Mouse (Mus musculus) NIH3T3 (cell line): ENCODE measurements around the gene Pglyrp2.

Source experiments
- DNase-seq: peaks from one replicate; pipeline ENCODE4 v3.0.0-alpha.2; 2012; ENCODE audit warnings: low read depth

Pglyrp2 gene

GRCm38 (mm10) chr17:32424034-32424433 lies at the start of gene Pglyrp2:
Gene Pglyrp2 (minus strand): TSS chr17:32424167.
- no peak for DNase-seq

GRCm38 (mm10) chr17:32472176-32472575 lies 48.2 kb upstream of the Pglyrp2 start:
- DNase-seq = no peak

- no peak for DNase-seq
These were observed 46.8 kb upstream of the Pglyrp2 start for GRCm38 (mm10) chr17:32470795-32471194.

DNA sequence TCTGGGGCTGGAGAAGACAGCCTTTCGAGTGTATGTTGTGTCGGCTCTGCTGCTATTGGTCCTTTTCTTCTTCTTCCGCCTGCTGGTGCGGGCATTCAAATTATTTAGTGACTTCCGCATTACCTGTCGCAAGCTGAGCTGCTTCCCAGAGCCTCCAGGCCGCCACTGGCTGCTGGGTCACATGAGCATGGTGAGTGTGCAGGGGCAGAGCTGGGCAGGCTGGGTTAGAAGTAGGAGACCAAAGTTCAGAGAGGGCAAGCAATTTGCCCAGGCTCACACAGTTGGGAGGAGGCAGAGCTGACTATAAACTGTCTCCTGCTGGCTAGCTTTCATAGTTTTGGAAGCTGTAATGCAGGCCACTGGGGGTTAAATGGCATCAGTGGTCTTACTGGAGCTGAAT lies 44.5 kb upstream of the Pglyrp2 start:
- DNase-seq = no peak

- DNase-seq = no peak
These were observed 31.0 kb upstream of the Pglyrp2 start for GRCm38 (mm10) chr17:32454997-32455396.

DNA sequence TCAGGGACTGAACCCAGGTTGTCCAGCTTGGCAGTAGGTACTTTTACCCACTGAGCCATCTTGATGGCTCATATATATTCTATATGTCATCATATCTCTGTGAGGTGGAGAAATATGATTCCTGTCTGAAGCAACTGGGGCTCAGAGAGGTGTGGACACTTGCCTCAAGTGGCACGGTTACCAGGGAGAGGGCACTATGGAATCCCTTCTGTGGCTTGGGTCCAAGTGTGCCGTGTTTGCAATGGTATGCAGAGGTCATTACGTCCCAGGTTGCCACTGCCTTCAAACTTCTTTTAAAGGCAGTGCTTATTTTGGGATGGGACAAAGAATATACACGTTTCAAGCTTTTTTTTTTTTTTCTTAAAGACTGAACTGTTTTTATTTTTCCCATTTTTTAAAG lies 30.2 kb upstream of the Pglyrp2 start:
- DNase-seq = peak; percentile 24

- DNase-seq = no peak
These were observed 28.5 kb upstream of the Pglyrp2 start, which contains the start of gene Cyp4f39 for GRCm38 (mm10) chr17:32452482-32452881. Gene Cyp4f39 (plus strand): TSS chr17:32452723.

DNA sequence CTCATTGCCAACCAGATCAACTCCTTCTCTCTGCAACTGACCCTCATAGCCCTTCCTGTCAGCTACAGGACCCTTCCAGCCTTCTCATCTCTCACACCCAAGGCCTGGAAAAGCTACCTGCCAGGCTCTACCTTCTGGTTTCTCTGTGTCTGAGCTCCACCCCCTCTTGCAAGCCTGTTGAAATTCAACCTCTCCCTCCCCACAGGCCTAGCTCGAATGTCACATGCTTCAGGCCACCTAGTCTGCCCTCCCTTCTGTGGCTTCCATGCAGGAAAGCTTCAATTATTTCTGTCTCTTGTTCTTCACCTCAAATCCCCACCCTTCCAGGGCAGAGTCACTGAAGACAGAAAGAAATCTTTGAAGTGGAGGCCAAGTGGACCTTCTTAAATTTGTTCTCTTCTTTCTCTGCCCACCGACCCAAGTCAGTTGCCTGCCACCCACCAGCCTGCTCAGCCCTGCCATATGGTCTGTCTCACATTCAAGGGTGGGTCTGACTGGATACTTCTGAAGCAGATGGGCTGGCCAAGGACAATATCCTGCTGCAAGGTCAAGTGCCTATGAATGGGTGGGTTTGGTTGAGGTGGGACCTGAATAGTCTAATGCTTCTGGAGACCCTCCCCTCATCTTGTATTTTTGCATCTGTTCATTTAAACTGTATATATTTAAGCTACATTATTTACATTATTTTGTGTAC lies 27.0 kb upstream of the Pglyrp2 start:
- DNase-seq = no peak

GRCm38 (mm10) chr17:32449042-32449441 lies 25.1 kb upstream of the Pglyrp2 start:
- no peak for DNase-seq

DNA sequence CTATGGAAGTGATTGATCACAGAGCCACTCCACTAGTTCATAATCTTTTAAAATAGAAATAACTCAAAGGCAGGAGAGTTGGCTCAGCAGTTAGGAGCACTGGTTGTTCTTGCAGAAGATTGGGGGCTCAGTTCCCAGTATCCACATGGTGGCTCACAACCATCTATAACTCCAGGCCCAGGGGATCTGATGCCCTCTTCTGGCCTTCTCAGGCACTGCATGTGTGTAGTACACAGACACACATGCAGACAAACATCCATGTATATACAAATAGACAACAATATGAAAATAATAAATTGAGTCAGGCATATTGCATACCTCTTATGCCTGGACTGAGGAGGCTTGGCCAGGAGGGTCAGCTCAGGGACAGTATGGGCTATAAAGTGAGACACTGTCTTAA lies 23.2 kb upstream of the Pglyrp2 start:
- DNase-seq = no peak

DNA sequence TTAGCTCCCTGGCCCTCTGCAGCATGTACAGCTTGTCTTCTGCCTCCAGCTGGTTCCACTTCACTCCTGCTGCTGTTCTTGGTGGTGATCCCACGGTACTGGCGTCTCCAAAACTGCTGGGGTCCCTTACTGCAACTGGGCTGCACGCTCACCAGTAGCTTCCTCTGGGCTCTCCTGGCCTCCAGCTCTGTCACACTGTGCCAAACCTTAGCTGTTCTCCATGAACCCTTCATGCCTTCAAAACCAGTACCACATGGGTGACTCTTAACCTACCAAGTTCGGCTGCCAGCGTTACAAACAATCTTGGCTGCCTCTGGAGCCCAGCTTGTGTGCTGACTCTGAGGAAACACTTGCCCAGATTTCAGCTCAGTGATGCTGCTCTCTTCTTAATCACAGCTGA lies 21.0 kb upstream of the Pglyrp2 start:
- DNase-seq = peak; percentile 85

DNA sequence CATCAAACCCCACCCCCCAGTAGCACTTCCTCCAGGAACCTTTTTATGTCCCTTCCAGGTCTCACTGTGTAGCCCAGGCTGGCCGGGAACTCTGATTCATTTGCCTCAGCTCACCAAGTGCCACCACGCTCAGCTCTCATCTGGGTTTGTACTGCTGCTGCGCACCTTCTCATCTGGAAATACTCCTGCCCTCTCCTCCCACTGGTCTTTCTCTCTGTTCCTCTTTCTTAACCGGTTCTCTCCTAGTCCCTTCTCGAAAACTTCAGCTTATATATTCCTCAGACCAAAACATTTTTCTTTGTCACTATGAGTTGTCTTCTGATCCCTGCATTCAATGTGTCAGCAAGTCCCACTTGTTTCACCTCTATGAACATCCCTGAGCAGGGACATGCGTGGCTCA lies 19.3 kb upstream of the Pglyrp2 start:
- DNase-seq = no peak

- DNase-seq = peak; percentile 32
These were observed 13.1 kb upstream of the Pglyrp2 start for GRCm38 (mm10) chr17:32437106-32437505.

DNA sequence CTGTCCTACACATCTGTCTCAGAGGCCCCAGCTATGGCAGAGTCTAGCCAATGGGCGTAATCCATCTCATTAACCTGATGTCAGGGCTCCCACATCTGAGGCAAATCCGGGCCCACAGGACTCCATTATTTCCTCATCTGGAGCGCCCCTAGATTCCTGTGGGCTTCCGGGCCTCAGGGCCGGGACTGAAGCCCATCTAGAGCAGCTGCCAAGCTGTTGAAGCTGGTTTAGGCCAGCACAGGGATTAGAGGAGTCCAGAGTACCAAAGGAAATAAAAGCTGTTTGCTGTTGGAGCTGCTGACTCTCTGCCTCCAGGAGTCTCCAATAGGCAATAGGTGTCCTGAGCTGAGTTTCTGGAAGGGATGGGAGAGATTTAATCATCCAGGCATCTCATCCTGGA lies 11.2 kb upstream of the Pglyrp2 start:
- DNase-seq = peak; percentile 46

DNA sequence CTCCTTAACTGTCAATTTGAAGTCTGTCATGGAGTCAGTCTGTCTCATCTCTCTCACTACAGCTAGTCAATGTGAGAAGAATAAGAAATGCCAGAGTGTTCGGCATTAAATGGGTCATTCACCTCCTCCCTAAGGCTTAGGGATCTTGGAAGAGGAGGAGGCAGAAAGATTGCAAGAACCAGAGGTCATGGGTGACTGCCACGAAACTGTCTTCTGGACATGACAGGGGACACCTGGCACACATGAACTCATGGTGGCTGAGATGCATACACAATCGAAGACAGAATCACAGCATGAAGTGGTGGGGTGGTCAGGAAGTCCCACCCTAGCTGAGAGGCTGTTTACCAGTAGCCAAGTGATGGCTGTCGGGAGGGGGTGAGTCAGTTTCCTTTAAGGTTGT lies 10.4 kb upstream of the Pglyrp2 start:
- no peak for DNase-seq

GRCm38 (mm10) chr17:32431972-32432371 lies 8.0 kb upstream of the Pglyrp2 start:
- peak; percentile 76 for DNase-seq

DNA sequence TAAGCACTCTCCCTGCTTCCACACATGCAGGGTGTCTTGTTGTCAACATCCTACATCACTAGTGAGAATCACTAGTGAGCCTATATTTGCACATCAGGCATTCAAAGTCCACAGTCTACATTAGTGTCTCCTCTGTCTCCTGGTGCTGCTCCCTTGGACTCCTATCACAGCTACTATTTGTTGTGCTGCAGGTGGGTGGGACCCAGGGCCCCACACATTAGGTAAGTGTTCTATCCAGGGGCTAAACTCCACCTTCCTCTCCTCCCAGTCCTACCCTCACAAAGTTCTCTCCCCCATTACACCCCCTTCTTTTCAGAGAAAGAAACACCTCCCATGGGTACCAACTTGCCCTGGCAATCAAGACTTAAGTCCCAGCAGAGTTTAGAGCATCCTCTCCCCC lies 2.6 kb upstream of the Pglyrp2 start:
- DNase-seq = no peak

DNA sequence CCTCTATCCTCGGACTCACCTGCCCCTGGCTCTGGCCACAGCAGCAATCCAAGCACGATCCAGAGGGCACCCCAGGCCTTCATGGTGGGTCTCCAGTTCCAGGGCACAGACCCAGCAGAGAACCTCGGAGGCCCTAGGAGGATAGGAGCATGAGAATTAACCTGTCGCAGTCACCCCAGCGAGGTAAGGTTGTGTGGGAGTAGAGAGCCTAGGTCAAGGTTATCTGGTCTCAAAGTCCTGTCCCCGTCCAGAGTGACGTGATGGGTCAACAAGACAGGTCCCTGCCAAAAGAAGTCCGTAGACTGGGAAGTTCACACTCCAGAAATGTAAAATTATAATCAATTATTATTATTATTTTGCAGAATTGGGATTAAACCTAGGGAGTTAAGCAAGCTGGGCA lies 3.2 kb downstream of the Pglyrp2 start:
- DNase-seq = no peak

DNA sequence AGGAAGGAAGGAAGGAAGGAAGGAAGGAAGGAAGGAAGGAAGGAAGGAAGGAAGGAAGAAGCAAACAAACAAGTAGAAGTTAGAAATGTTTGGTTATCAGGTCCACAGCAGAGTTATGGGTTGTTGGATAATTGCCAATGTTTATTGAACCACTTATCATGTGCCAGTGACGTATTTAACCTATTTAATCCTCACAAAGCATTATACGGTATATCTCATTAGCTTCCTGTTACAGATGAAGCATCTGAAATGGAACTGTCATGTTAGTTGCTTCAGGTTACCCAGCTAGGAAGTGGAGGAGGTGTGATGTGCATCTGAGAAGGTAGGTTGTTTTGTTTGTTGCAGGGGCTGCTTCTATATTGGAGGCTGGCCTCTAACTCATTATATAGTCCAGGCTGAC lies 4.0 kb downstream of the Pglyrp2 start:
- no peak for DNase-seq

GRCm38 (mm10) chr17:32416771-32417170 lies 7.2 kb downstream of the Pglyrp2 start:
- DNase-seq = no peak

GRCm38 (mm10) chr17:32415417-32416020 lies 8.4 kb downstream of the Pglyrp2 start:
- DNase-seq = no peak

DNA sequence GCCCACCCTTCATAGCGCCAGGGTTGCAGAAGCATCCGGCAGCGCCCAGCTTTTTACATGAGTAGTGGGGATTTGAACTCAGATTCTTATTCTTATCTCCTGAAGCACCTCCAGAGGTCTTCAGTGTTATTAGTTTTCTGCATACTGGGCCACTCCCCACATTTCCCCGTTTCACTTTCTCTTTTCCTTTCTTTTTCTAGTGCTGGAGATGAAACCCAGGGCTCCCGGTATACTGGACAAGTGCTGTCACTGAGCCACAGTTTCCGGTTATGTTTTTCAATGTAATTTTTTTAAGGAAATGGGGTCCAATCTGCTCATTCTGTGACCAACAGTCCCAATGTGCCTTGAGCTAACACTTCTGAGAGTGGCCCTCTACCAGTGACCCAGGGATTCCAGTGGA lies 12.1 kb downstream of the Pglyrp2 start:
- DNase-seq = no peak

DNA sequence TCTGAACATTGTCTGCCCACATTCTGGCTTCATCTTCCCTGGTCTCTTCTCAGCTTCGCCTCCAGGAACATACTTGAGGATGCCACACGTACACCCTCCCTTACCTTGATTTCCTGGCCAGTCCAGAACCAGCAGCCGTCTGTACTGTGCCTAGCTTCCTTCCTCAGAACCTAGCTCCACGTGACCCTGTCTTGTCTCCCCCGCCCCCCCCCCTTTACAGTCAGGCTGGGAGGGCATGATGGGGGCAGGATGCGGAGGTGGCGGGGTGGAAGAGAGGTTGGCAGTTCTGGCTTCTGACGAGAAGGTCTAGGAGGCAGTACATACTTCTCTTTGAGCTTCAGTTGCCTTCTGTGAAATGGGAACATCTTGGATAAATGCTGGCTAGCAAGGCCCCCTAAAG lies 20.6 kb downstream of the Pglyrp2 start, which contains the start of gene Rasal3:
Gene Rasal3, minus strand, starts transcription at position 167 of the 400 bp plus-strand sequence.
- DNase-seq = no peak

DNA sequence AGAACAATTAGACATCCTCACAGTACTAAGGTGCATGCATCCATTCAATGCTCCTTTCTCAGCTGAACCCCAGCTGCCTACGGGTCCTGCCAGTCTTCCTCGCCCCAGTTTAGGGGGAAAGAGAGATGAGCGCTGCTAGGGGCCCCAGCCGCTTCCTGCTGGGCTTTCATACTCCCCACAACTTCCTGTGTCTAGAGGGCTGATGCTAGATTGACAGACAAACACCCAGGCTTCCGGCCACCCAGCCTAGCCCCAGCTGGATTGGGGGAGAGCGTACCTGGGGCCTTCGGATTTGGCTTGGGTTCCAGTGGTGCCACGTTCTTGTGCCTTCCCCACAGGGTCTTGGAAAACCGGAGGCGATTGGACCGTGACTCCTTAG lies 21.2 kb downstream of the Pglyrp2 start:
- DNase-seq = no peak
